25 mouse cellular contexts compared by ENCODE assay signal in the genomic region with DNA sequence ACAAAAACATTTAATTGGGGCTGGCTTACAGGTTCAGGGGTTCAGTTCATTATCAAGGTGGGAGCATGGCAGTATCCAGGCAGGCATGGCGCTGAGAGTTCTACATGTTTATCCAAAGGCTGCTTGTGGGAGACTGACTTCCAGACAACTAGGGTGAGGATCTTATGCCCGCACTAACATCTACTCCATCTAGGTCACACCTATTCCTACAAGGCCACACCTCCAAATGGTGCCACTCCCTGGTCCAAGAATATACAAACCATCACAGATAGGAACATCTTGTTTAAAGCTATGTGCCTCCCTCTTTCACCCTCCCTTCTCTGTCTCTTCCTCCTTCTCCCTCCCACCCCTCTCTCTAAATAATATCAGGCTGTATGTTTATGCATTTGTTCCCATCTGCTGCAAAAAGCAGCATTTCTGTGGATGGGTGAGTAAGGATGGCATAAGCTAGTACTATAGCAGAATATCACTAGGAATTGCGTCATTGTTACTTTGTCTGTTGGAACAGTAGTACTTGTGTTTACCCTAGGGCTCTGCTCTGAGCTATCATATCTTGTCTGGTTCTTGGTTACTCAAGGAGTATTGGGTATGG. TPM values are rescaled to one million over a fixed set of nuclear protein-coding genes. Genes with fewer than 3 reads are reported as not detected.
DNase-seq lines count a peak whose midpoint lies in the region; ATAC-seq lines count a peak whose summit lies in the region.
"Had no signal": no experiment of that assay in that cellular context is flagged by ENCODE, and none has a peak within 500 bp of the region (broad histone marks: within the 10 kb centered on the region; RNA-seq: fewer than 3 reads in every experiment).

No protein-coding gene starts in this region.

- H3K4me3 ChIP-seq in hindbrain, embryonic 11.5 days (ENCODE audit: low read depth, low read length) = no peak overlapping the region
- no peak overlapping the region for H3K4me3 ChIP-seq in hindbrain, embryonic 13.5 days
- H3K4me3 ChIP-seq in neural tube, embryonic 12.5 days = no peak overlapping the region
- H3K4me3 ChIP-seq: hindbrain, embryonic 15.5 days; limb, embryonic 15.5 days; neural tube, embryonic 15.5 days had no signal

- DNase-seq in hindbrain, embryonic 11.5 days (ENCODE audit: low spot score) = no peak
- peak; percentile 19 for DNase-seq in layer of hippocampus, adult 9-11 months
- DNase-seq in layer of hippocampus, postnatal 25 days (ENCODE audit: extremely low spot score in 1 of 2, low spot score in 1 of 2) = no peak
- DNase-seq in neural tube, embryonic 10.5 days (ENCODE audit: extremely low spot score, low spot score) = no peak
- DNase-seq in lung, postnatal 4 days = no peak
- DNase-seq: adrenal gland, postnatal 25 days; cerebellum, adult 11-12 months; cerebellum, postnatal 25 days; heart, postnatal 10 days; kidney, adult 9 months; kidney, postnatal 4 days; lung, adult 2 months; right cerebral cortex, postnatal 14 days; thymus, adult 2 months had no signal

- H3K36me3 ChIP-seq in hindbrain, embryonic 11.5 days (ENCODE audit: control insufficient read depth, insufficient read depth, low read length) = peaks cover 4% of the 10 kb centered on the region; the same call in 1 of the 2 replicates
- H3K36me3 ChIP-seq in hindbrain, embryonic 13.5 days = peaks cover 49% of the 10 kb centered on the region
- peaks cover 47% of the 10 kb centered on the region for H3K36me3 ChIP-seq in neural tube, embryonic 12.5 days

- H3K27me3 ChIP-seq in hindbrain, embryonic 11.5 days (ENCODE audit: control insufficient read depth, insufficient read depth, low read length) = no peaks in the 10 kb centered on the region
- H3K27me3 ChIP-seq in hindbrain, embryonic 13.5 days = no peaks in the 10 kb centered on the region
- H3K27me3 ChIP-seq in neural tube, embryonic 12.5 days (replicated peaks) = no peaks in the 10 kb centered on the region
- H3K27me3 ChIP-seq: hindbrain, embryonic 15.5 days; limb, embryonic 15.5 days; neural tube, embryonic 15.5 days had no signal

- H3K9ac ChIP-seq in hindbrain, embryonic 11.5 days (ENCODE audit: low read depth, low read length) = no peak overlapping the region
- no peak overlapping the region for H3K9ac ChIP-seq in hindbrain, embryonic 13.5 days
- no peak overlapping the region for H3K9ac ChIP-seq in neural tube, embryonic 12.5 days
- H3K9ac ChIP-seq: hindbrain, embryonic 15.5 days; limb, embryonic 15.5 days; neural tube, embryonic 15.5 days had no signal

- H3K4me2 ChIP-seq in hindbrain, embryonic 11.5 days (replicated peaks; ENCODE audit: low read depth, low read length) = no peak overlapping the region
- no peak overlapping the region for H3K4me2 ChIP-seq in hindbrain, embryonic 13.5 days
- H3K4me2 ChIP-seq in neural tube, embryonic 12.5 days (replicated peaks) = no peak overlapping the region
- H3K4me2 ChIP-seq: heart, embryonic 11.5 days; hindbrain, embryonic 15.5 days; limb, embryonic 15.5 days; neural tube, embryonic 15.5 days had no signal

- no peak overlapping the region for H3K27ac ChIP-seq in hindbrain, embryonic 11.5 days (ENCODE audit: low read depth, low read length)
- no peak overlapping the region for H3K27ac ChIP-seq in hindbrain, embryonic 13.5 days
- no peak overlapping the region for H3K27ac ChIP-seq in neural tube, embryonic 12.5 days
- H3K27ac ChIP-seq: hindbrain, embryonic 15.5 days; limb, embryonic 15.5 days; neural tube, embryonic 15.5 days had no signal

- peak; percentile 39; the same call in 1 of the 2 replicates for ATAC-seq in hindbrain, embryonic 11.5 days (ENCODE audit: low FRiP score)
- ATAC-seq in hindbrain, embryonic 13.5 days (ENCODE audit: low FRiP score) = no peak
- peak; percentile 42; the same call in 1 of the 2 replicates for ATAC-seq in neural tube, embryonic 12.5 days (ENCODE audit: low FRiP score, low read depth)

- 99% methylated on average over 3 of the region's 3 CpGs for WGBS in hindbrain, embryonic 11.5 days
- 100% methylated on average over 3 of the region's 3 CpGs for WGBS in hindbrain, embryonic 13.5 days
- 97% methylated on average over 3 of the region's 3 CpGs for WGBS in neural tube, embryonic 12.5 days

- H3K9me3 ChIP-seq in hindbrain, embryonic 11.5 days (ENCODE audit: control insufficient read depth, low read length) = no peaks in the 10 kb centered on the region
- H3K9me3 ChIP-seq in hindbrain, embryonic 13.5 days = no peaks in the 10 kb centered on the region
- H3K9me3 ChIP-seq in neural tube, embryonic 12.5 days = no peaks in the 10 kb centered on the region
- H3K9me3 ChIP-seq: hindbrain, embryonic 15.5 days; limb, embryonic 15.5 days; neural tube, embryonic 15.5 days had no signal

- no peaks in the 10 kb centered on the region for H3K4me1 ChIP-seq in hindbrain, embryonic 11.5 days (replicated peaks; ENCODE audit: control insufficient read depth, insufficient read depth, low read length)
- H3K4me1 ChIP-seq in hindbrain, embryonic 13.5 days (replicated peaks) = peaks cover 6% of the 10 kb centered on the region
- no peaks in the 10 kb centered on the region for H3K4me1 ChIP-seq in neural tube, embryonic 12.5 days
- H3K4me1 ChIP-seq: hindbrain, embryonic 15.5 days; limb, embryonic 15.5 days; neural tube, embryonic 15.5 days had no signal

RNA-seq across cellular contexts. Expression of a gene that starts 8.2 kb away (rescaled TPM):
- polyA plus RNA-seq in hindbrain, embryonic 11.5 days (2014; fragmentation: Nextera tagmentation; extraction: Ambion mirVana) = 189 and 199 TPM in 2 replicates
- polyA plus RNA-seq in hindbrain, embryonic 13.5 days (2015; fragmentation: Nextera tagmentation; extraction: Ambion mirVana) = 127 and 139 TPM in 2 replicates
- 10 to 100 TPM; 38.6 to 50.0 TPM for total RNA-seq in layer of hippocampus, postnatal 25 days (2021)
- 161 and 166 TPM in 2 replicates for polyA plus RNA-seq in neural tube, embryonic 12.5 days (2016; fragmentation: Nextera tagmentation; extraction: Ambion mirVana)

RNA-seq across cellular contexts. Expression of a gene that starts 9.5 kb away (rescaled TPM):
- polyA plus RNA-seq in hindbrain, embryonic 11.5 days (2014; fragmentation: Nextera tagmentation; extraction: Ambion mirVana) = 0.29 and 0.34 TPM in 2 replicates
- polyA plus RNA-seq in hindbrain, embryonic 13.5 days (2015; fragmentation: Nextera tagmentation; extraction: Ambion mirVana) = 0.17 TPM in 1 of 2 replicates, not detected in the other
- not detected for total RNA-seq in layer of hippocampus, postnatal 25 days (2021)
- 0.27 and 0.41 TPM in 2 replicates for polyA plus RNA-seq in neural tube, embryonic 12.5 days (2016; fragmentation: Nextera tagmentation; extraction: Ambion mirVana)
- total RNA-seq: adrenal gland, postnatal 25 days; gastrocnemius, adult 8-10 months; granulocyte monocyte progenitor cell, adult 5-6 weeks; heart, postnatal 10 days; layer of hippocampus, postnatal 14 days; left cerebral cortex, postnatal 36 days; megakaryocyte-erythroid progenitor cell, adult 5-6 weeks had no signal
- polyA plus RNA-seq: lung, adult 2 months; neural tube, embryonic 15.5 days; thymus, adult 2 months had no signal
